Mouse (Mus musculus): ENCODE measurements around the gene Cyct.

Gene Cyct

GRCm38 (mm10) chr2:76360226-76360625 is at the start of gene Cyct:
Gene Cyct, minus strand, starts transcription at chr2:76360450.
- DNase-seq (ENCODE audit: low spot score) = no peak

GRCm38 (mm10) chr2:76409986-76410385 is 49.7 kb upstream of the Cyct start:
- DNase-seq (ENCODE audit: low spot score) = no peak

DNA sequence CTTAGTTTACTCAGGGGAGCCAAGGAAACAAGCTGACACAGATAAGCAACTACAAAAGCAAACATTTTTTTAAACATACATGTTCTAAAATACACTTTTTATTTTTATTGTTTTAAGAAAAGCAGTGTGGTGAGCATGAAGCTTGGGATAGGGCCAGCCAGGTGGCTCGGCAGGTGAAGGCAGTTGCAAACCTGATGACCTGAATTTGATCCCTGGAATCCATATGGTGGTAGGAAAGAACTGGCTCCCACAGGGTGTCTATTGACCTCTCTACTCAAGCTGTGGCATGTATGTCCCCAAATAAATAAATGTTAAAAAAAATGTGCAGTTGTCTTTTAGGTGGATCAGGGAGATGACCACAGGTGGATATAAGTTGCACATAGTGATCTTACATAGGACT is 49.3 kb upstream of the Cyct start:
- DNase-seq (ENCODE audit: low spot score) = no peak

DNA sequence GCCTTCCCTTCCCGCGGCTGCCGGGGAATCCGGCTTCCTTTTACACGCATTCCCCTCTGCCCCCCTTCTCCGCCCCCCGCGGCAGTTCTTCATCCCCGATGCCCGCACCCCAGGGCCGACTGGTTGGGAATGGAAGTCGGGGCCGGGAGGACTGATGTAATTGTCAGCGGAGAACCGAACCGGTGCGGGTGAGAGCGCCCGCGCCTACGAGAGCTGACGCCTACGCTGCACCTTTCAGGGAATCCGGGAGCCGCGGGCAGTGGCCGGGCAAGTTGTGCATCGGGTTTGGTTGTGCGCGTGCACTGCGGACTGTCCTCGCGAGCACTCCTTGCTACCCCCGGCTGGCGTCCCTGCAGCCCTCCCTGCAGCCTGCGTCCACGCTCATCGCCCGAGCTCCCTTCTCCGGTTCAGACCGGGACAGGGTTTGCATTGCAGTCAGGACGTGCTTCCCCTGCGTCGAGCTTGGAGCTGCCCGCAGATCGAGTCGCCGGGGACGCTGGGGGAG is 46.7 kb upstream of the Cyct start:
- DNase-seq (ENCODE audit: low spot score) = peak; percentile 74

DNA sequence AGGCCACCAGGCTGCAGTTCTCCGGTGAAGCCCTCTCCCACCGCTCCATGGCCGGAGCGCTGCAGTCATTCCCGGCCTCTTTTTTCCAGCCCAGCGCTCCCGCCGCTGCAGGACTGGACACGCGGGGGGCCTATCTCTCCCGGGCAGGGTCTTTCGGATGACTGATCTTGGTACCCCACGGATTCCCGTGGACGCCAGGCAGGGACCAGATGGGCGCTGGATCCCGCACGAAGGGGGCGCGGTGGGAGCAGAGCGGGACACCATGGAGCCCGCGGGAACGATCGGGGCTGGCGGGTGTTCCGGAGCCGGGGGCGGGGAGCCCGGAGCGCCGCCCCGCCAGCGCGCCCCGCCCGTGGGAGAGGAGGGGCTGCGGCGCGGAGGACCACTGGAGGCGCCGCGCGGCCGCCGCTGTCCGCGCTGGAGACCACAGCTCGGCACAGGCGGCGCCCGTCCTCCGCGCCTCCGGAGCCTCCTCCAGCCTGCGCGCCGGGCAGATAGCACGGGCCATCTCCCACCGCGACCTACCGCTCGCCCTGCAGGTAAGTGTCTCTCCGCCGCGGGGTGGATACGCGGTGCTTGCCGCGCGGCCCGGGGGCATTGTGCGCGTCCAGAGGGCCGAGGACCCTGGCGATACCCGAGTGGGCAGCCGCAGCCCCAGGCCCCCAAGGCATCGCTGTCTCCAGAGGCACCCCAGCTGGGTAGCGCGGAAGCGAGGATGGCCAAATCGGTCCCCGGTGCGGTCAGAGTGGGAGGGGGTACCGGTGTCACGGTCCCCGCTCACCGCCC is 46.1 kb upstream of the Cyct start, which contains the start of gene Osbpl6:
TSS of gene Osbpl6 (plus strand) at position 358 of the 786 bp plus-strand sequence.
- DNase-seq (ENCODE audit: low spot score) = peak; percentile 84

DNA sequence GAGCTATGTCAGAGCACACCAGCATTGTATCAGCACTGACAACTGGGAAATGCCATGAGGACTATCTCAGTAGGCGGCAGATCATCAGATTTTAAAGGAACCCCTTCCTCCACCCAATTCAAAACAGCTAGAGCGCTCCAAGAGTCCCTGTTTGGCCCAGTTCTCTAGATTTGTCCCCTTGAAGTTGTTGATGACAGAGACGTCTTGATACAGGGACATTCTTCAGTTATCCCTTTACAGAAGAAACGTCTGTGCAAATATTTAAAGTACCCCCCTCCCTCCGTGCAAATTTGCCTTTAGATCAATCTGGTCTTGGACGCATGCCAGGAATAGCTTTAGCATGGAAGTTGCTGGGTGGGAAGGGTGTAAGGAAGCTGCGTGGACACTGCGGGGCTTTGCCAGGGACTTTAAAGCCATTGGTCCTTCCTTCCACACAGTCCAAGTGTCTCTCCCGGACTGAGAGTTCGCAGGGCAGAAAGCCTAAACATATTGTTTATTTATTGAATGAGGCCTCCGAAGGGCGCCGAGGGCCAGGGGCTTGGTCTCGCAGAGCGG is 45.4 kb upstream of the Cyct start:
- DNase-seq (ENCODE audit: low spot score) = no peak

DNA sequence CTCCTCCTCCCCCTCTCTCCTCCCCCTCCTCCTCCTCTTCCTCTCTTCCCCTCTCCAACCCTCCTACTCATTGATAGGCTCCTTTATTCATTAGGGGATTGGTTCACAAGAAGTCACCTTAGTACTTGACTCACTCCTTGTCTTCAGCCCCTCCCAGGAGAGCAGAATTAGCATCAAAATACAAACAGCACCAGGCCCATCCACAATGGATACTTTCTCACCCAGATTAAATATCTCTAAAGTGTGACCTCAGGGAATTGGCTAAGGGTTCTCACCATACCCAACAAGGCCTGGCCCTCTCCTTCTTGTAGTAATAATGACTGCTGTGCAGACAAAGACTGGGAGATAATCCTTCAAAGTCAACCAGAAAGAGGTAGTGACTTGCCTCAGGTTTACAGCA is 39.9 kb upstream of the Cyct start:
- no peak for DNase-seq (ENCODE audit: low spot score)

DNA sequence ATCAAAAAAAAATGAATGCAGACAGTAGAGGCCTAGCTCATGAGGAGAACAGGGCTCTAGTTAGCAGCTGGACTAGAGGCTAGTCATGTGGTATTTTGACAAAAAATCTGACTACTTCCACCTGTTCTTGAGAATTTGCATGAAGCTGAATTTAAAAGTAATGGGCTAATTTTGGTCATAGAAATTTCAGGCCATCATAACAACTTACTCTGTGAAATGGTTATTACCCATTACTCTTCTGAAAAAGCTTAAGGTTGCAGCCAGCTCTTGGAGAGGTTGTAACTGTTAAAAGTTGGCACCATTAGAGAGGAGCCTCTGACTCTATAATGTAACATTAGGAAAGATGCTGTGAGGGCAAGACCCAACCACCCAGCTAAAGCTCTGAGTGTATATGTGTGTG is 26.3 kb upstream of the Cyct start:
- DNase-seq (ENCODE audit: low spot score) = no peak

- no peak for DNase-seq (ENCODE audit: low spot score)
These were observed 18.4 kb upstream of the Cyct start for GRCm38 (mm10) chr2:76378646-76379045.

GRCm38 (mm10) chr2:76374544-76375206 is 14.4 kb upstream of the Cyct start:
- no peak for DNase-seq (ENCODE audit: low spot score)

DNA sequence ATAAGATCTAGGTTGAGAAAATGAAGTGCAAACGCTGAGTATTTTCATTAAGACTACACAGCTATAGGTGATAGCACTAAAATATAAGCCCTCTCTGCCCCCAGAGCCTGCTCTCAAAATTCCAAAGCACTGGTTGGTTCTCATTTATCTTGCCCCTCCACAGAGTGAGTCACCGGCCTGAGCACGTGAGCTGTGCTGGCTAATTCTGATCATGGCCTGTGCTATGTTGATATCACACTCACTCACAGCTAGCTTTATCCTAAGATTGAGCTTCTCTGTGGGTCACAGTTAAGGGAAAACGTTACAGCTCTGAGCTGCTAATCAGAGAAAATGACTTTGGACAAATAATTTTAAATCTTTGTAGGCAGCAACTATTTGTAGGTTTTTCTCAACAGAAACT is 12.0 kb upstream of the Cyct start:
- no peak for DNase-seq (ENCODE audit: low spot score)

DNA sequence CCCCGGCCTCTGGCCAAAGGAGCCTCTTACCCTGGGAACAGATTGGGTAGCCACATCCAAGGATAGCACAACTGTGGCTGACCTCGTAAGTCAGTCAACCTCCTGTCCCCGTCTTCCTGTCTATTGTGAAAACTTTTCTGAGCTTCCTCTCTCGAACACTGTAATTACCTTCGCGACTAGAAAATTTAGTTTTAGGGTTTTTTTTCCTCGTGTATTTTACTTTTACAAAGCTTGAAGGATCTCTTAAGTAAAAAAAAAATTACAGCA is 10.3 kb upstream of the Cyct start:
- no peak for DNase-seq (ENCODE audit: low spot score)

- DNase-seq (ENCODE audit: low spot score) = peak; percentile 95
These were observed 9.8 kb upstream of the Cyct start, which contains the start of gene Rbm45 for GRCm38 (mm10) chr2:76369821-76370655. Gene Rbm45, plus strand, starts transcription at chr2:76369984.

GRCm38 (mm10) chr2:76368861-76369660 is 8.8 kb upstream of the Cyct start:
- no peak for DNase-seq (ENCODE audit: low spot score)

DNA sequence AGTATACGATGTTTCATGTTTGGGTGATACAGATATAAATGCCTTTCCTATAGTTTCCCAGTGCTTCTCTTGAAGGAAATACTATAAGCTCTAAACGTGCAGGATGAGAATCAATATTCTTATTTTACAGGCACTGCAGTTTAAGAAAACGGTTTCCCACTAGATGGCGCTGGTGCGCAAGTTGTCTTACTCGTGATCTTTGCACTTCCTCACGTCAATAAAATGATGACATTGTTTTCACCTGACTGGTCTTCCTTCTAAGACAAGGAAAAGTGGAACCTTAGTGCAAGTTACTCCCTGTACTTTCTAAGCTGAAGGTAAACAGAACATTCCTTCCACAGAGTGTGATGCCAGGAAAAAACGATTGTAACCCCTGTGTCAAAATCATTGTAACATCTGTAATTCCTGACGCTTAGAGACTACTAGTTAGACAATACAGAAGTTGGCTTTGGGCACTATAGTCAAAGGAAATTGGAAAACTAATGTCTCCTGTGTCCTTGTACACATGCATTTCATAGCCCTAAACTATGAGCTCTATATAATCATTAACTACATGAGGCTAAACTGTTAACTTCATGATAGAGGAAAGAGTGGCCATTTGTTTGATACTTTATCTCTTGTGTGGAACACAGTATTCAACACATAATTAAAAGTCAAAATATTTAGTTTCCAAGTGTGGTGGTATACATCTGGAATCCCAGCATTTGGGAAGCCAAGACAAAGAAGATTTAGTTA is 7.1 kb upstream of the Cyct start:
- peak; percentile 97 for DNase-seq (ENCODE audit: low spot score)

GRCm38 (mm10) chr2:76365811-76366210 is 5.6 kb upstream of the Cyct start:
- DNase-seq (ENCODE audit: low spot score) = no peak

GRCm38 (mm10) chr2:76362111-76362510 is 1.9 kb upstream of the Cyct start:
- peak; percentile 10 for DNase-seq (ENCODE audit: low spot score)

GRCm38 (mm10) chr2:76347839-76348238 is 12.4 kb downstream of the Cyct start:
- no peak for DNase-seq (ENCODE audit: low spot score)

GRCm38 (mm10) chr2:76342146-76342545 is 18.1 kb downstream of the Cyct start:
- no peak for DNase-seq (ENCODE audit: low spot score)

DNA sequence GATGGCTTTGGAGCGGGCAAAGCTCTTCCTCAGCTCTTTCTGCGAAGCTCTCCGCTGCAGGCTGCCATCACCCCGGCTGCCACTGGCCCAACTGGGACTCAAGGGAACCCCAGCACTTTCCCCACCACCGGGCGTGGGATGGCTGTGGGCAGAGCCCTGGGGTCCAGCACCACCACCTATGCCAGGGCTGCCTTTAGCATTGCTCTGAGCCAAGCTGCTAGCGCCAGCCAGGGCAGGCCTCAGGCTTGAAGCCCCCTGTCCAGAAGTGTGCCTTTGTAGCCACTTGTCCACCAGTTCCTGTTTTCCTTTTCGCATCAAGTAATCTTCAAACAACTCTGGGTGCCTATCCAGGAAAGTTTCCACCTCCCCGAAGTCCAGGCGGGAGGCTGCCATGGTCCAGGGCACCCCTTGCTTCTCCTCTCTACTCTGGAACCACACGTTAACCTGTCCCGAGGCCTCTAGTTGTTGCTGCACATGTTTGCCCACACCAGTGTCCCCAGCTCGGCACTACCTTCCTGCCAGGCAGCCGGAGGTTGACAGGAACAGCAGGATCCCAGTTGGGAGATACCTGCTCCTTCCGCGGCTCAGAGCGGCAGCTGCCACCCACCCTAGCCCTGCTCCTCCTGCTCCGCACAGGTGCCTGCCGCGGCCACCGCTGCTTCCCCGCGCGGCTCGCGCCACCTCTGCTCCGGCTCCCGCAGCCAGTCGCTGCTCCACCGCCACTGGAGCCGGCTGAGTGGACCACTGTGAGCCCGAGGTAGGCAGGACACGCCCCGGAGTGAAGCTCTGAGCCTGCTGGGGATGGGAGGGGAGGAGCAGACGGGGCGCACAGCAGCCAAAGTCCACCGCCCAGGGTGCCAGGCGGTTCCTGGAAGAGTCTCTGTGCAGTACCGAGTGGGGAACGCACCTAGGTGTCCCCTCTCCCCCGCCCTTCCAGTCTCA is 21.8 kb downstream of the Cyct start, which contains the start of gene Pde11a:
TSS of gene Pde11a (minus strand) at position 560 of the 942 bp plus-strand sequence.
- peak; percentile 61 for DNase-seq (ENCODE audit: low spot score)
